Mouse (Mus musculus) R1 (cell line): Measurements from ENCODE around the gene 9230104L09Rik.
A peak's percentile ranks its signal among the peaks of the same experiment; 100 is the strongest.

Experiments
- DNase-seq: peaks from one replicate; pipeline ENCODE4 v3.0.0-alpha.2; 2018; ENCODE audit warnings: low read depth, low spot score

The 9230104L09Rik gene

GRCm38 (mm10) chr2:148864966-148865365 is at the start of gene 9230104L09Rik:
TSS of gene 9230104L09Rik (minus strand) at chr2:148865038.
- no peak for DNase-seq

- DNase-seq, result peak; percentile 57
Measured at GRCm38 (mm10) chr2:148902286-148902685, 37.4 kb upstream of the 9230104L09Rik start.

- peak; percentile 18 for DNase-seq
Measured at GRCm38 (mm10) chr2:148900305-148900704, 35.5 kb upstream of the 9230104L09Rik start.

- DNase-seq, result no peak
Measured at GRCm38 (mm10) chr2:148896219-148896618, 31.4 kb upstream of the 9230104L09Rik start.

- DNase-seq, result no peak
Measured at GRCm38 (mm10) chr2:148893107-148893506, 28.3 kb upstream of the 9230104L09Rik start.

GRCm38 (mm10) chr2:148890021-148890851 is 25.4 kb upstream of the 9230104L09Rik start:
- no peak for DNase-seq

- peak; percentile 10 for DNase-seq
Measured at GRCm38 (mm10) chr2:148889331-148890010, 24.6 kb upstream of the 9230104L09Rik start.

- DNase-seq, result no peak
Measured at GRCm38 (mm10) chr2:148888872-148889271, 24.0 kb upstream of the 9230104L09Rik start.

- DNase-seq, result peak; percentile 26
Measured at GRCm38 (mm10) chr2:148884738-148885137, 19.9 kb upstream of the 9230104L09Rik start.

- peak; percentile 43 for DNase-seq
Measured at GRCm38 (mm10) chr2:148879199-148879598, 14.4 kb upstream of the 9230104L09Rik start.

GRCm38 (mm10) chr2:148878641-148879130 is 13.8 kb upstream of the 9230104L09Rik start:
- DNase-seq, result peak; percentile 56

GRCm38 (mm10) chr2:148877016-148877770 is 12.4 kb upstream of the 9230104L09Rik start:
- no peak for DNase-seq

GRCm38 (mm10) chr2:148875335-148875811 is 10.5 kb upstream of the 9230104L09Rik start, which contains the start of gene Cst3:
TSS of gene Cst3 (minus strand) at chr2:148875692.
- peak; percentile 94 for DNase-seq

- peak; percentile 91 for DNase-seq
Measured at GRCm38 (mm10) chr2:148874617-148875334, 9.9 kb upstream of the 9230104L09Rik start.

- no peak for DNase-seq
Measured at GRCm38 (mm10) chr2:148874224-148874616, 9.4 kb upstream of the 9230104L09Rik start.

- DNase-seq, result no peak
Measured at GRCm38 (mm10) chr2:148872860-148873259, 8.0 kb upstream of the 9230104L09Rik start.

GRCm38 (mm10) chr2:148870526-148870925 is 5.7 kb upstream of the 9230104L09Rik start:
- no peak for DNase-seq

GRCm38 (mm10) chr2:148868959-148869358 is 4.1 kb upstream of the 9230104L09Rik start:
- no peak for DNase-seq

GRCm38 (mm10) chr2:148861693-148862092 is 3.1 kb downstream of the 9230104L09Rik start:
- no peak for DNase-seq

GRCm38 (mm10) chr2:148860993-148861392 is 3.8 kb downstream of the 9230104L09Rik start:
- no peak for DNase-seq

- no peak for DNase-seq
Measured at GRCm38 (mm10) chr2:148857506-148857905, 7.3 kb downstream of the 9230104L09Rik start.
